Mouse (Mus musculus) hematopoietic stem cell, adult 5-6 weeks (primary cell): ENCODE measurements around the gene Cnih2. TPM values are rescaled to one million over a fixed set of nuclear protein-coding genes. Genes with fewer than 3 reads are reported as not detected.
A peak's percentile ranks its signal among the peaks of the same experiment; 100 is the strongest.

Experiments used
- ATAC-seq, 2 experiments: fragments of 125-278 bp in 1 of 2; replicated peaks in 1 of 2; 2 replicates each; pipeline ENCODE4 v1.8.0; 2016 to 2017; ENCODE audit warnings: inconsistent platforms in 2 of 2, mild to moderate bottlenecking in 2 of 2, moderate number of reproducible peaks in 2 of 2, low read depth in 1 of 2, moderate TSS enrichment in 1 of 2; ENCODE audit not compliant: low FRiP score in 2 of 2, poor library complexity in 2 of 2, severe bottlenecking in 2 of 2, insufficient read depth in 1 of 2, low TSS enrichment in 1 of 2
- total RNA-seq: library from RNA; stranded (forward); fragments of 172-1452, 232-1000 nt; gene quantifications from 2 replicates; pipeline ENCODE4 v1.2.3, GENCODE M21; 2017

Gene Cnih2
- 0.35 TPM in 1 of 2 replicates, not detected in the other for total RNA-seq

- peak in 1 of 2 experiments; percentile 25; a peak in 2 of 4 replicates for ATAC-seq
Observed at GRCm38 (mm10) chr19:5098363-5099143, at the start of gene Cnih2. Gene Cnih2, minus strand, starts transcription at chr19:5098521.

GRCm38 (mm10) chr19:5139640-5140039 is 41.3 kb upstream of the Cnih2 start:
- ATAC-seq, result peak in 1 of 2 experiments; percentile 39; a peak in 1 of 4 replicates

- ATAC-seq, result no peak
Observed at GRCm38 (mm10) chr19:5131237-5131636, 32.9 kb upstream of the Cnih2 start.

- ATAC-seq, result no peak
Observed at GRCm38 (mm10) chr19:5129770-5130169, 31.4 kb upstream of the Cnih2 start.

DNA sequence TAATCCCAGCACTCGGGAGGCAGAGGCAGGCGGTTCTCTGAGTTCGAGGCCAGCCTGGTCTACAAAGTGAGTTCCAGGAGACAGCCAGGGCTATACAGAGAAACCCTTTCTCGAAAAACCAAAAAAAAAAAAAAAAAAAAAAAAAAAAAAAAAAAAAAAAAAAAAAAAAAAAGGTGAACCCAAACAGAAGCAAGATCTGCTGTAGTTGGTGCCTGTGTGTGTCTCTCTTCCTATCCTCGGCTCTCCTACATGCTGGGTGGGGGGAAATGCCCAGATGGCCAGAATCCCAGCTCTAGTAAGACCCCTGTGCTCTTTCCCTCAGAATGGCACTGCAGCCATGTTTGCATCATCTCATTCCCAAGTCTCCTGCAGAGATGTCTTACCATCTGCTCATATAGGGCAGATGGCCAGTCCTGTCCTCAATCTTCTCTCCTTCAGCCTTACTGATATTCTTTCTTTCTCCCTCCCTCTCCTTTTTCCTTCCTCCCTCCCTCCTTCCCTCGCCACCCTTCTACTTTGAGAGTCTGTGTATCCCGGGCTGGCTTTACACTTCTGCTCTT is 25.8 kb upstream of the Cnih2 start:
- ATAC-seq, result no peak

DNA sequence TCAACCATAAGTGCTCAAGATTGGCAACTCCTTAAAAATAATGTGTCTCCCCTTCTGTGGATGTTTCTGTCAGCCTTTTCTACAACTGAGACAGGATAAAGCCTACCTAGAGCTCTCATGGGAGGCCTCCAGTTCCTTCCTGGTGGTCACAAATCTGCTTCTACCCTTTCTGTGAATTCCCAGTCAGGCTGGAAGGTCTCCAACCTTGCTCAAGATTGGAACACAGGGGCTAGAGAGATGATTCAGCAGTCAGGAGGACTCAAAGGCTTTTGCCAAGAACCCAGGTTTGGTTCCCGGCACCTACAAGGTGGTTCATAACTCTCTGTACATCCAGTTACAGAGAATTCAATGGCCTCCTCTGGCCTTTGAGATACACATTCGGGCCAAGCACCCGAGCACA is 24.9 kb upstream of the Cnih2 start:
- ATAC-seq, result no peak

- no peak for ATAC-seq
Observed at GRCm38 (mm10) chr19:5122492-5122891, 24.2 kb upstream of the Cnih2 start.

DNA sequence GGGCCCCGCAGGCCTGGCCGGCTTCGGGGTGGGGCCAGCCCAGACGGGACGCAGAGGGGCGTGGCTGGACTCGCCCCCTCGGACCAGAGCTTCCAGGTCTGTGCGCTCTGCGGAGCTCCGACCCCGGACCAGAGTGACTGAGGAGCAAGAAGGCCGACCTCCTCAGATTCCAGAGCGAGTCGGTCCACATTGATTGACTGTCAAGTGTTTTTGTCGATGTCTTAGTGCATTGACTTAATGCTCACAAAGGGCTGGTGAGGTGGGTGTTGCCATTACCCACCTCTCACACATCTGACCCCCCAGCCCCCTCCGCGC is 20.0 kb upstream of the Cnih2 start, which contains the start of gene Klc2:
Gene Klc2 (minus strand): TSS at position 177 of the 315 bp plus-strand sequence.
- ATAC-seq, result no peak

GRCm38 (mm10) chr19:5117494-5118383 is 19.4 kb upstream of the Cnih2 start:
- peak; percentile 81 to 89 for ATAC-seq

GRCm38 (mm10) chr19:5113783-5114182 is 15.5 kb upstream of the Cnih2 start:
- ATAC-seq, result no peak

- no peak for ATAC-seq
Observed at GRCm38 (mm10) chr19:5109659-5110453, 11.5 kb upstream of the Cnih2 start.

DNA sequence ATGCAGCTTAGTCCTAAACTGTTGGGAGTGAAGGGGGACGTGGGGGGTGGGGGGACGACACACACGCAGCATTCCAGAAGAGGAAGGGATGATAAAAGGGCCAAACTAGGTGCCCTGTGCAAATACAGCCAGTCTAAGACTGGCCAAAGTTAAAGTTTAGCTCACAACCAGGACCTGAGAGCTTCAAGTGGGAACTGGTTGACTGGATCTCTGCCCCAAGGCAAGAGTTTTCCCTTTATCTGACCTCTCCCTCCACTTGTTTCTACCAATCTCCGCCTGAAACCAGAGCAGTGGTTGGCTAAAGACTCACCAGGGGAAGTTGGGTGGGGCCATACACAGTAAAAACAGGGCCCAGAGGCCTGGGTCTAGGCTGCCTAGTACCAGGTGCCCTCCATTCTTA is 10.4 kb upstream of the Cnih2 start:
- ATAC-seq, result no peak

GRCm38 (mm10) chr19:5108271-5108575 is 9.9 kb upstream of the Cnih2 start:
- peak in 1 of 2 experiments; percentile 33; a peak in 1 of 4 replicates for ATAC-seq

GRCm38 (mm10) chr19:5107556-5108270 is 9.4 kb upstream of the Cnih2 start:
- ATAC-seq, result no peak

DNA sequence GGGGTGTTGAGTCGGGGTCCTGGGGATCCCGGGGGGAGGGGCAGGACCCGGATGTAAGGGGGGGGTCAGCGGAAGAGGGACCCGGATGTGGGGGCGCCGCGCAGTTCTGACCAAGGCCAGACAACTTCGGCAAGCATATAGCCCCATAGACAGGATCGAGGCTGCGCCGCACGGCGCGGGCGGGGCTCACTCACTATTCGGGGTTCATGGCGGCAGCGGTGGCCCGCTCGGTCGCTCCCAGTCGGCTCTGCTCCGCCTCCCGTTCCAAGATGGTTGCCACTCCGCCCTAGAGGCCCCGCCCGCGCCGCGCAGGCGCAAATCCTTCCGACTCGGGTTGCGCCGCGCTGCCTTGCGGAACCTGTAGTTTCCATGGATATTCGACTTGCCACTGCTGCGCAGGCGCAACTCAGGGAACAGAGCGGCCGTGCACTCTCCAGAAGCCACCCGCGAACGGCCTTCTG is 8.4 kb upstream of the Cnih2 start, which contains the start of gene Rab1b:
Gene Rab1b (minus strand): TSS at position 342 of the 461 bp plus-strand sequence.
- peak; percentile 91 to 92 for ATAC-seq

- ATAC-seq, result no peak
Observed at GRCm38 (mm10) chr19:5106074-5106473, 7.8 kb upstream of the Cnih2 start.
